Mouse (Mus musculus) lung, embryonic 16.5 days (tissue): Measurements from ENCODE around the gene Nfatc3. TPM values are rescaled to one million over a fixed set of nuclear protein-coding genes. Genes with fewer than 3 reads are reported as not detected.

Source experiments
- ATAC-seq: fragments of 200-750 bp; cut with Nextera tagmentation; 2 replicates; pipeline ENCODE4 v1.8.0; 2017; ENCODE audit warnings: low read depth, mild to moderate bottlenecking, moderate library complexity
- H3K27ac ChIP-seq: fragments of 300-500 bp; sonication (generic); 2 replicates; pipeline ENCODE4 v1.5.1; 2014; ENCODE audit warnings: mild to moderate bottlenecking, control low read depth, low read length
- H3K27me3 ChIP-seq: fragments of 300-500 bp; sonication (generic); 2 replicates; pipeline ENCODE4 v1.6.1; 2014; ENCODE audit warnings: low read depth, low read length, mixed read lengths; ENCODE audit not compliant: control insufficient read depth, insufficient read depth
- H3K36me3 ChIP-seq: fragments of 300-500 bp; sonication (generic); 2 replicates; pipeline ENCODE4 v1.6.1; 2014; ENCODE audit warnings: low read length; ENCODE audit not compliant: control insufficient read depth, insufficient read depth
- H3K4me1 ChIP-seq: fragments of 300-500 bp; sonication (generic); replicated peaks from 2 replicates; pipeline ENCODE4 v1.6.1; 2014; ENCODE audit warnings: low read length, mixed read lengths; ENCODE audit not compliant: control insufficient read depth, insufficient read depth
- H3K4me2 ChIP-seq: fragments of 300-500 bp; sonication (generic); 2 replicates; pipeline ENCODE4 v1.6.1; 2014; ENCODE audit warnings: low read depth, low read length, control low read depth
- H3K4me3 ChIP-seq: fragments of 300-500 bp; sonication (generic); 2 replicates; pipeline ENCODE4 v1.5.1; 2014; ENCODE audit warnings: mild to moderate bottlenecking, low read length, control low read depth
- H3K9ac ChIP-seq: fragments of 300-500 bp; sonication (generic); 2 replicates; pipeline ENCODE4 v1.6.1; 2014; ENCODE audit warnings: low read length, control low read depth
- H3K9me3 ChIP-seq: fragments of 300-500 bp; sonication (generic); 2 replicates; pipeline ENCODE4 v1.6.1; 2016; ENCODE audit warnings: low read length; ENCODE audit not compliant: control insufficient read depth
- WGBS: fragments of 180-500 bp; shearing (Covaris S2); extraction: QIAGEN DNeasy Blood & Tissue Kit; methylation state at CpG from one replicate; pipeline ENCODE4 v1.1.7; 2014; 5-methylcytosine and 5-hydroxymethylcytosine counted together
- polyA plus RNA-seq: library from polyadenylated mRNA; unstranded; fragments of >200 nt; fragmentation: Nextera tagmentation; extraction: Ambion mirVana; gene quantifications from 2 replicates; pipeline ENCODE4 v1.2.1, GENCODE M21; 2015

Nfatc3 gene
- polyA plus RNA-seq, 1 experiment from 2014 or later, result 6.0 TPM

GRCm38 (mm10) chr8:106177594-106177993, 119.0 kb downstream of the Nfatc3 start:
- H3K4me3 ChIP-seq, result no peak overlapping the region
- no peak overlapping the region for H3K9ac ChIP-seq
- 0 out of 2 replicates have a peak overlapping the region, but pooled peaks have one; percentile 7 for H3K27ac ChIP-seq
- no peak for ATAC-seq
- 51% methylated on average over 1 of the region's 1 CpGs for WGBS
- no peaks in the 10 kb centered on the region for H3K36me3 ChIP-seq
- no peaks in the 10 kb centered on the region for H3K9me3 ChIP-seq
- H3K4me1 ChIP-seq, result peaks cover 22% of the 10 kb centered on the region
- no peaks in the 10 kb centered on the region for H3K27me3 ChIP-seq
- no peak overlapping the region for H3K4me2 ChIP-seq

- H3K36me3 ChIP-seq, result no peaks in the 10 kb centered on the region
- no peak overlapping the region for H3K4me3 ChIP-seq
- no peaks in the 10 kb centered on the region for H3K9me3 ChIP-seq
- peaks cover 22% of the 10 kb centered on the region for H3K4me1 ChIP-seq
- peak overlapping the region; percentile 18; the same call in 1 of the 2 replicates for H3K4me2 ChIP-seq
- no peak overlapping the region for H3K9ac ChIP-seq
- peak; percentile 56; the same call in 1 of the 2 replicates for ATAC-seq
- H3K27ac ChIP-seq, result peak overlapping the region; percentile 57
- no peaks in the 10 kb centered on the region for H3K27me3 ChIP-seq
- WGBS, result 23% methylated on average over 2 of the region's 2 CpGs
Observed at GRCm38 (mm10) chr8:106178428-106178827, 119.8 kb downstream of the Nfatc3 start.

Other genes starting within 250 kb of the Nfatc3 start
- gene Ranbp10, start 231.5 kb upstream of the Nfatc3 start, polyA plus RNA-seq, result 10.0 and 13.0 TPM in 2 replicates
- gene Tsnaxip1, start 231.1 kb upstream of the Nfatc3 start, polyA plus RNA-seq, result 4.0 and 4.6 TPM in 2 replicates
- 41.2 and 42.7 TPM in 2 replicates for gene Cenpt, start 205.6 kb upstream of the Nfatc3 start, polyA plus RNA-seq
- gene Thap11, start 203.7 kb upstream of the Nfatc3 start, polyA plus RNA-seq, result 55.2 and 56.0 TPM in 2 replicates
- gene Nutf2, start 198.3 kb upstream of the Nfatc3 start, polyA plus RNA-seq, result 179 and 215 TPM in 2 replicates
- gene Edc4, start 178.0 kb upstream of the Nfatc3 start, polyA plus RNA-seq, result 50.2 and 51.8 TPM in 2 replicates
- 0.39 and 0.62 TPM in 2 replicates for gene Nrn1l, start 165.3 kb upstream of the Nfatc3 start, polyA plus RNA-seq
- gene Pskh1, start 158.4 kb upstream of the Nfatc3 start, polyA plus RNA-seq, result 34.0 and 34.9 TPM in 2 replicates
- gene Ctrl, start 125.0 kb upstream of the Nfatc3 start, polyA plus RNA-seq, result 0.77 and 1.2 TPM in 2 replicates
- 39.7 and 56.6 TPM in 2 replicates for gene Psmb10, start 120.4 kb upstream of the Nfatc3 start, polyA plus RNA-seq
- 1.6 and 2.8 TPM in 2 replicates for gene Lcat, start 115.5 kb upstream of the Nfatc3 start, polyA plus RNA-seq
- 35.1 and 38.3 TPM in 2 replicates for gene Slc12a4, start 92.7 kb upstream of the Nfatc3 start, polyA plus RNA-seq
- not detected in 2 replicates for gene Dpep3, start 79.4 kb upstream of the Nfatc3 start, polyA plus RNA-seq
- 18.4 and 19.3 TPM in 2 replicates for gene Dus2, start 67.5 kb upstream of the Nfatc3 start, polyA plus RNA-seq
- gene Dpep2nb, start 52.9 kb upstream of the Nfatc3 start, polyA plus RNA-seq, result 0.28 TPM in 1 of 2 replicates, not detected in the other
- 14.7 and 14.8 TPM in 2 replicates for gene Ddx28, start 47.0 kb upstream of the Nfatc3 start, polyA plus RNA-seq
- 62.7 and 62.8 TPM in 2 replicates for gene Esrp2, start 78.1 kb downstream of the Nfatc3 start, polyA plus RNA-seq
- gene Pla2g15, start 91.6 kb downstream of the Nfatc3 start, polyA plus RNA-seq, result 12.8 and 12.9 TPM in 2 replicates
- 41.3 and 41.7 TPM in 2 replicates for gene Slc7a6, start 110.0 kb downstream of the Nfatc3 start, polyA plus RNA-seq
- gene Slc7a6os, start 152.1 kb downstream of the Nfatc3 start, polyA plus RNA-seq, result 28.3 and 31.0 TPM in 2 replicates
- 40.5 and 42.0 TPM in 2 replicates for gene Prmt7, start 152.1 kb downstream of the Nfatc3 start, polyA plus RNA-seq